Mouse (Mus musculus): ENCODE results near the gene Stxbp1.

DNA sequence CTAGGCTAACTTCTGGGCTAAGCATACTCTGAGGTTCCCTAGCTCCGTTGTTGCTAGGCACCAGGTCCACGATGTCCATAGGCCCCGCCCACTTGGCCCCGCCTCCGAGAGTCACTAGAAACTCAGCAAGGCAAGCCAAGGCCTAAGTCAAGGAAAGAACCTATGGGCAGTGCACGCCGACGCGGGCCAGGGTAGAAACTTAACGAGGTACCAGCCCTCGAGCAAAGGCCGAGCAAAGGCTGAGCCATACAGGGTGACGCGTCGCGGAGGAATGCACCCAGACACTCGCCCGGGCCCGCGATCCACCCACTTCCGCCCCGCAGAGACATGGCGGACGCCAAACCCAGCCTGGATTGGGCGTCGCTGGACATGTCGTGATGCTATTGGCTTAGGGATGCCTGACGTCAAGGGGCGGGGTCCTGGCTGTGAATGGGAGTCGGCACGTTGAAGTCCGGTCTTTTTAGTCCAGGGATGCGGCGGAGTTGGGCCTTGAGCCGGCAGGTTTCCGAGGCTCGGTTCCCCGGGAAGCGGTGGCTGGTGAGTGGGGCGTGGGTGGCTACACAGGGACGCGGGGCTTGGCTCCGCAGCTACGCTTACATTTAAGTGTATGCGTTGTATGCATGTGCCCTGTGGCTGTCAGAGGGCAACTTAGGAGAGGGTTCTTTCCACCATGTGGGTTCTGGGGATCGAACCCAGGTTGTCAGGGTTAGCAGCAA is 71.5 kb downstream of the Stxbp1 start, which contains the start of the genes Ttc16 and Ptrh1:
- TF ChIP-seq CTCF (IDR thresholded peaks at IDR 0.05; ENCODE audit: borderline replicate concordance, insufficient read depth, low read depth, low read length) (no peak), POLR2A (IDR thresholded peaks at IDR 0.05; ENCODE audit: borderline replicate concordance, insufficient read depth, low read length) (peak; percentile 47; the same call in 1 of the 2 replicates)

Data from cerebellum, adult 2 months (tissue).